Comparison of ENCODE assay signal across 9 mouse cellular contexts in the genomic region with DNA sequence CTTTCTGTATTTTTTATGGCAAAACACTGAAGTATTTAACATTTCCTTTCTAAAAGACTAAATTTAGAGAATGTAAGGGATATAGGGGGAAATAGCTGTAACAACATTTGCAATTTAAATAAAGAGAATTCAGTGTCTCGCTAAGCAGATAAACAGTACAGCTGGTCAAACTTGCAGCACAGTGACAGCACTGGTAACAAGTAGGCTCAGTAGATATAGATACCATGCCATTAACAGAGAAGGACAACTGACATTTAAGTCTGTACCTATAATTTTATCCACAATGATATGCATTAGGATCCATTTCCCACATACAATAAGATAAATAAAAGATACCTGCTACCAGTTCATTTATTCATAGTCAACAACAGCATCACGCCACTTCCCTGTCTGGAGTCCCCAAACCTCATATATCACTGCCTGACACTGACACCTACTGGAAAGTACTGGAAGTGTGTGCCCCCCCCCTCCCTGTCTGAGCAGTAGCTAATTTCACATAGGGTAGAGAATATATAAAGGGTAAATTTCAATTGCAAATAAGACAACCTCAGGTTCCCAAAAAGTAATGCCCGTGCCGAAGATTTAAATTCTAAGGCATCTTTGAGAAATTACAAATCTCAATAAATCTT.
DNase-seq lines count a peak whose midpoint lies in the region; ATAC-seq and TF ChIP-seq lines count a peak whose summit lies in the region.
"Had no signal": no experiment of that assay in that cellular context is flagged by ENCODE, and none has a peak within 500 bp of the region (broad histone marks: within the 10 kb centered on the region; RNA-seq: fewer than 3 reads in every experiment).

No protein-coding gene starts in this region.

- DNase-seq in frontal cortex, postnatal 10 days (ENCODE audit: low spot score in 2 of 2): no peak
- peak; percentile 62 for DNase-seq in CD4-positive helper T cell, adult 2 months (ENCODE audit: low read depth, low spot score)
- DNase-seq in cerebellum, adult 2 months: peak; percentile 48 to 50
- peak; percentile 25 for DNase-seq in gastrocnemius, postnatal 10 days
- DNase-seq in layer of hippocampus, postnatal 10 days (ENCODE audit: low spot score in 2 of 2): peak; percentile 39 to 49
- peak; percentile 96 for DNase-seq in midbrain, embryonic 11.5 days (ENCODE audit: low spot score, missing footprints)
- peak; percentile 62 for DNase-seq in telencephalon, adult 2 months (ENCODE audit: low read depth, low spot score)

- H3K4me1 ChIP-seq in cerebellum, adult 2 months (ENCODE audit: control insufficient read depth, insufficient read depth, low read length): no peaks in the 10 kb centered on the region
- H3K4me1 ChIP-seq in midbrain, embryonic 11.5 days (ENCODE audit: control insufficient read depth, insufficient read depth, low read length): no peaks in the 10 kb centered on the region

- H3K4me2 ChIP-seq in midbrain, embryonic 11.5 days: no peak overlapping the region
- H3K4me2 ChIP-seq: limb, embryonic 12.5 days had no signal

- no peak for TF ChIP-seq POLR2A in cerebellum, adult 2 months (IDR thresholded peaks at IDR 0.05; ENCODE audit: borderline replicate concordance, insufficient read depth, low read length)

- no peaks in the 10 kb centered on the region for H3K9me3 ChIP-seq in midbrain, embryonic 11.5 days (ENCODE audit: control insufficient read depth, low read length)
- H3K9me3 ChIP-seq: limb, embryonic 12.5 days had no signal

- H3K4me3 ChIP-seq in cerebellum, adult 2 months (replicated peaks; ENCODE audit: insufficient read depth, low read depth, low read length): no peak overlapping the region
- H3K4me3 ChIP-seq in midbrain, embryonic 11.5 days (ENCODE audit: low read depth, low read length): no peak overlapping the region
- H3K4me3 ChIP-seq: limb, embryonic 12.5 days had no signal

- no peak overlapping the region for H3K9ac ChIP-seq in midbrain, embryonic 11.5 days (ENCODE audit: low read length)
- H3K9ac ChIP-seq: limb, embryonic 12.5 days had no signal

- no peaks in the 10 kb centered on the region for H3K36me3 ChIP-seq in midbrain, embryonic 11.5 days (ENCODE audit: control insufficient read depth, insufficient read depth, low read length)
- H3K36me3 ChIP-seq: limb, embryonic 12.5 days had no signal

- ATAC-seq in frontal cortex, adult (ENCODE audit: low TSS enrichment): peak; percentile 80
- ATAC-seq in midbrain, embryonic 11.5 days (ENCODE audit: low FRiP score): peak; percentile 81

- H3K27me3 ChIP-seq in cerebellum, adult 2 months (ENCODE audit: control insufficient read depth, insufficient read depth, low read length): no peaks in the 10 kb centered on the region
- H3K27me3 ChIP-seq in midbrain, embryonic 11.5 days (ENCODE audit: control insufficient read depth, insufficient read depth, low read length): no peaks in the 10 kb centered on the region
- H3K27me3 ChIP-seq: limb, embryonic 12.5 days had no signal

- H3K27ac ChIP-seq in cerebellum, adult 2 months (ENCODE audit: insufficient read depth, low read length): no peak overlapping the region
- H3K27ac ChIP-seq in midbrain, embryonic 11.5 days (ENCODE audit: low read depth, low read length): no peak overlapping the region
- H3K27ac ChIP-seq: limb, embryonic 12.5 days had no signal

- peak; percentile 88 for TF ChIP-seq CTCF in cerebellum, adult 2 months (IDR thresholded peaks at IDR 0.05; ENCODE audit: borderline replicate concordance, insufficient read depth, low read depth, low read length)

- WGBS in cerebellum, adult 2 months: 30% methylated on average over 4 of the region's 4 CpGs
- 25% methylated on average over 4 of the region's 4 CpGs for WGBS in midbrain, embryonic 11.5 days

Comparison
In these comparisons a context has a peak if more than half of its experiments do, and no peak if none do; other contexts are left out.
1. DNase-seq: peak in CD4-positive helper T cell, adult 2 months (single experiment), cerebellum, adult 2 months (2 of 2), gastrocnemius, postnatal 10 days (single experiment), layer of hippocampus, postnatal 10 days (2 of 2), midbrain, embryonic 11.5 days (single experiment) and telencephalon, adult 2 months (single experiment); none in frontal cortex, postnatal 10 days (0 of 2).